Mouse (Mus musculus): ENCODE data around the gene Bicc1.

DNA sequence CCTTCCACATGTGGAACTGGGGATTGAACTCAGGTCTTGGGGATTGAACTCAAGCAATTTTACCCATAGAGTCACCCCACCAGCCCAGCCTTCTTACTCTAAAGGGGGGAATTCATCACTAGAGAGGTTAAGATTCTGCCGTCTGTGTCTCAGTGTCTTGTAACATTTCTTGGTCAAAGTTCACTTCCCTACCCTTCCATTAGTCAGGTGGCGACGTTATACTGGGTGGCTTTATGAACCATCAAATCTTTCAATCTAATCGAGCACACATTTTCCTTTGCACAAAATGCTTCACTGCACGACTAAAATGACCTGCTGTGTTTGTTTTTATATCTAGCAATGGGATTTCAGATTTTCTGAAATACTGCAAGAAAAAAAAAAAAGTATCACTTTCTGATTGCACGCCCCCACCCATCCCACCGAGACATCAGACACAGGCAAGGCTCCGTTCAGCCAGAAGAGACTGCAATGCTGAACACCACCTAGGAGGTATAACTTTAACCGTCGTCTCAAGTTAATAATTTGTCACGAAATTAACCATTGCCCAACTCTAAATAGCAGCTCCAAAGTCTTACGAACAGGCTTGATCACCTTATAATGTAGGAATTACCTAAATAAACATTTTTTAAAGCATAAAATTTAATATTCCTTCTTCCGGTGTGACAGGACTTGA, 32.1 kb downstream of the Bicc1 start:
- TF ChIP-seq GATA1 (IDR thresholded peaks at IDR 0.05; ENCODE audit: borderline replicate concordance, low read length) (no peak), FLI1 (IDR thresholded peaks at IDR 0.05; ENCODE audit: low read length) (no peak)
